Mouse (Mus musculus) mature B cell (primary cell): ENCODE measurements around the gene Acot9.

Experiments used
- in situ Hi-C: fragments of 300-500 bp; cut with MboI; formaldehyde crosslinking; loops from 2 replicates; pipeline ENCODE4 v1.14.3; 2019

The Acot9 gene

DNA sequence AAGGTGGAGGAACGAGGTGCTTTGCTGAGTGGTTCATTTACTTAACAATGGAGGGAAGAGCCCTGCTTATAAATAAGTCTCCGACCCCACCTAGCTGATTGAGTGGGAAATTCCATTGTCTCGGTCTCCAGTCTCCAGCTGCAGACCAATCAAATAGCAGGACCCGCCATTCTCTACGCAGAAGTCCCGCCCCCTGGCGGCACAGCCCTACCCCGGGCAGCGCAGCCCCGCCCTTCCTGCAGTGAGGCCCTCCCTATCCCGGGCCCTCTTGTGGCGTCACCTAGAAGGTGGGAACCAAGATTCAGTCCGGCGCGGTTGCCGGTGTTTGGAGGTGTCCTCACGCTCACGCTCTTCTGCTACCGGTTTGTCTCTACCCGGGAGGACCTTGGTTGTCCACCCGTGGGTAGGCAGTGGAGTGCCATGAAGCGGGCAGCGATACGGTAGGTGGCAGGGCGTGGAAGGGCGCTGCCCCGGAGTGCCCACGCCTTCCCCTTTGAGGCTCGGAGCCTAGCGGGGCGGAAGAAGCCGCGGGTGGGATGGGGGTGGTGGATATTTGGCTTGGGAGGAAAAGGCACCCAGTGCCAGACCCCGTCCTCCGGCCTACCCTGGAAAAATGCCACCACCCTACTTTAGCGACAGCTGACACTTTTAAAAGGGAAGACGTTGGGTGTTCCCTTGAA, at the start of gene Acot9:
Gene Acot9, plus strand, starts transcription at position 209 of the 680 bp plus-strand sequence.
- in situ Hi-C loops: loop anchor here (10.0 kb wide), 1 partner anchor 48 kb away; the partner anchor contains the start of gene Sat1

DNA sequence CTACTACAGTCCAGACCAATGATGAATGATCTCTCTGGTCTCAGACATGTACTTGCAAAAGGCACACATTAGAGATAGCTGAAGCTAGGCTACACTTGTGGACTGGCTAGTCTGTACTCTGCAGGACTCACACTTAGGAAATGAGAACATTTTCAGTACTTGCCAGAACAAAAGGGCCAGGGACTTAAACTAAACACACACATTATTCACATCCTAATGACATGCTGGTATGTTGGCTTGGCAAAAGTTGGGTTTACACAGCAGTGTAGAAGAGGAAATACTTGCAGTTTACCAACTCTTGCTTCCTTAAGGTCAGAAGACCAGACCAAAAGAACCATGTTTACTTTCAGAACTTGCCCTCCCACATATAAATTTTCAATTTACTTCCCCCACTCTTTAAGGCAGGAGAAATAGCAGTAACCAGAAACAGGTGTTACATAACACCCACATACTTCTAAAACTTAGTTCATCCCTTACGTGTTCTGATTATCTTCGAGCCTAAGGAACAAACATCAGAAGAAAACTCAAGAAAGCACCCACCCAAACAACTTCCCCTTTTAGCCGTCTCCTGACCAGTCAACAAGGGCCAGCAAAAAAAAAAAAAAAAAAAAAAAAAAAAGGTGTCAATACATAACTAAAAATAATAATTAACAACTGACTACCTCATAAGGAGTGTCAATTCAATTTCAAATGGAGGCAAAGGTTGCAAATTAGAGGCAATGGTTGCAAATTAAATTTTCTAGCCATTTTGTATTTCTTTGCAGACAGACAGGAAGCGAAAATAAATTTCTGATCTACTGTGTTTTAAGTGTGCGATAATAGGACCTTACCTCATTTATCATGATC, 47.7 kb upstream of the Acot9 start:
- in situ Hi-C loops: loop anchor here (10.0 kb wide), 1 partner anchor 50 kb away; the partner anchor contains the start of gene Acot9

DNA sequence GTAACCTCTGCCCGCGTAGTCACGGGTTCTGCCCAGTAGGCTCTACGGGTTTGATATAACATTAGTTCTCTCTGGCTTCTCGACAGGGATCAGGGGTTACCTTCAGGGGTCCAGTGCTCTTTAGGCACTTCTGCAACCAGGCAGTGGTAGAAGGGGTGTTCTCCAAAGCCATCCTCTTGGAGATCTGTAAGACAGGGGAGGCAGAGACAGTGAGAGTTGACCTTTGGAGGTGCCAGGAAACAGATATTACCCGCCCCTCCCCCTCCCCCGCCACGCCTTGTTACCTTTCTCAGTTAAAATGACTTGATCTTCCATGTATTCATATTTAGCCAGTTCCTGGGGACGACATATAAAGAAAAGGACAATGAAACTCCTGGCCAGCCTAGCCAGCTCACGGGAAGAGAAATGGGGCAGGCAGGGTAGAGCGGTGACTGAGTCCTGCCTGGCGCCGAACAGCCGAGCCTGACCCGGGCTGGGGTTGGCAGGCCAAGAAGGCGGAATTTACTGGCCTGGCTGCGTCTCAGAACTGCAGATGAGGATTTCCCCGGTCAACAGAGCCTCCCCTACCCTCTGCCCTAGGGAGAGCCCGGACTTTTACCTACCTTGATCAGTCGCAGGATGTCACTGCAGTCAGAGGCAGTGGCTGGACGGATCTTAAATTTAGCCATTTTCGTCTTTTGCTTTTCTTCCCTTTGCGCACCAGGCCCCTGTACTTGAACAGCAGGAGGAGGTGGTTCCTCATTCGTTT, 46.6 kb upstream of the Acot9 start:
- in situ Hi-C loops: loop anchor here (10.0 kb wide), 1 partner anchor 49 kb away; the partner anchor contains the start of gene Acot9

DNA sequence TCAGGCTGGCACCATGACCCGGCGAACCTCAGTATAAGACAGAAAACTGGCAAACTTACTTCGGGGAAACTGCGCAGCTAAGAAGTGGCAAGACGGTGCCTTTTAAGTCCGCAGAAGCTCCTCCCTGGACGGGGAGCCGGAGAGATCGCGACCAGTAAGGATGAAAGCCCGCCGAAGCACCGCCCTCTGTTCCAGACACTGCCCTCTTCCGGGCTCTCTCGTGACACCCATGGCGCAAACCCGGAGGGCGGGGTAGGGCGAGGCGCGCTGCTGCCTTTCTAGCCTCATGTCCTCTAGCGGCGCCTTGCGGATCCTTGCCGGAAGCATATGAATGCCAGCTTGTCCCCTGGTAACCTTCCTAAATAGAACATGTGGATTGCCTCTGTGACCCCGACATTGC, 46.0 kb upstream of the Acot9 start, which contains the start of gene Sat1:
Gene Sat1, minus strand, starts transcription at position 179 of the 400 bp plus-strand sequence.
- in situ Hi-C loops: loop anchor here (10.0 kb wide), 1 partner anchor 49 kb away; the partner anchor contains the start of gene Acot9

DNA sequence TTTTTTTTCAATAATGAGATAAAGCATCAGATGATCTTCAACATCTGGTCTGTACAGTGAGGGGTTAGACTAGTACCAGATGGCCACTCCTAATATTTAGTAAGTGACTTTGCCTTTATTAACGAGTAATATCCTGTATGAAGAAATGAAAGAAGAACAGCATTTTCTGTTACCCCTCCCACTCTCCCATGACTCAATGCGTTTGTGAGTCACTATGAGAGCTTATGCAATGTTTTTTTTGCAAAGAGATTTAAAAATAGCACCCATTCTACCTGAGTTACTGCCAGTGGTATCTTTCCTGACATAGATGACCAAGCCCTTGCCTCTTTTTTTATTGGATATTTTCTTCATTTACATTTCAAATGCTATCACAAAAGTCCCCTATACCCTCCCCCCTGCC, 44.0 kb upstream of the Acot9 start:
- in situ Hi-C loops: loop anchor here (10.0 kb wide), 1 partner anchor 47 kb away; the partner anchor contains the start of gene Acot9

DNA sequence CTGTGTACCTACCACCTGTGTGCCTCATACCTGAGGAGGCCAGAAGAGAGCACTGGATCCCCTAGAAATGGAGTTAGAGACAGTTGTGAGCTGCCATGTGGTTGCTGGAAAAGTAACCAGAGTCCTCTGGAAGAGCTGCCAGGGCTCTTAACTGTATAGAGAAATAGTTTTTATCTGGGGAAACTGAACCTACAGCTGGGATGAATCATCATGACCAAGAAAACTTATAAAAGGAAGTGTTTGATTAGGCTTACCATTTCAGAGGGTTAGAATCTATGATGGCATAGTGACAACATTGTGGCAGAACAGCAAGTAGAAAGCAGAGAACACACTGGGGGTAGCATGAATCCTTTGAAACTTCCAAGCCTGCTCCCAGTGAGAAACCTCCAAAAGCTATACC, 5.4 kb upstream of the Acot9 start:
- in situ Hi-C loops: no loop called here

DNA sequence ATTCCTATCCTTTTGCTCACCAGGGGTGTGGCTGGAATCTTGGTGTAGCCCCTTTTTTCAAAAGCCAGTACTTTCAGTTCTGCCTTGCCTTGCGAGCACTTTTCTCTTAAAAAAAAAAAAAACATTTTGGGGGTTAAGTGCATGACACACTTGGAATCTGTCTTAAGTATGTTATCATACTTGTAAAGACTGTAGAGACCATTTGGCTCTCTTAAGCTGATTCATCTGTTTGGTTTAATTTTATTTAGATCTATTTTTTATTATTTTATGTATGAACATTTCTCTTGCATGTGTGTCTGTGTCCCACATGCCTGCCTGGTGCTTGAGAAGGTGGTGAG, 641 bp downstream of the Acot9 start:
- in situ Hi-C loops: loop anchor here (10.0 kb wide), 1 partner anchor 48 kb away; the partner anchor contains the start of gene Sat1

DNA sequence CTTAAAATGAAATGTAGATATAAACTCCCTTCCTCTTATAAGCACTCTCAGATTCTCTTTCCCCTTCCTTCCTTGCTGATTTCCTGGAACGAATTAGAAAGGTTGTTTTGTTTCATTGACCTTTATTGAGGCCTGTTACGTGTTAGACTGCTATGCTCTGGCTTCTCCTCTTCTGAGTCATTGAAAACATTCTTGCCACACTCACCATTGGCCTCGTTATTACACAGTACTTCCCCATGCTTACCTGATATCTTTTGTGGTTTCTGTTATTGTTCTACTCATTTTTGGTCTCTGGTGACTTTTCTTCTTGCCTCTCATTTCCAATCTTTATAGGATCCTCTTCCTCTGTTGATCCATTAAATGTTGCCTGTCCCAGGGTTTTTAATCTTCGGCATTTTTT, 16.2 kb downstream of the Acot9 start:
- in situ Hi-C loops: no loop called here

DNA sequence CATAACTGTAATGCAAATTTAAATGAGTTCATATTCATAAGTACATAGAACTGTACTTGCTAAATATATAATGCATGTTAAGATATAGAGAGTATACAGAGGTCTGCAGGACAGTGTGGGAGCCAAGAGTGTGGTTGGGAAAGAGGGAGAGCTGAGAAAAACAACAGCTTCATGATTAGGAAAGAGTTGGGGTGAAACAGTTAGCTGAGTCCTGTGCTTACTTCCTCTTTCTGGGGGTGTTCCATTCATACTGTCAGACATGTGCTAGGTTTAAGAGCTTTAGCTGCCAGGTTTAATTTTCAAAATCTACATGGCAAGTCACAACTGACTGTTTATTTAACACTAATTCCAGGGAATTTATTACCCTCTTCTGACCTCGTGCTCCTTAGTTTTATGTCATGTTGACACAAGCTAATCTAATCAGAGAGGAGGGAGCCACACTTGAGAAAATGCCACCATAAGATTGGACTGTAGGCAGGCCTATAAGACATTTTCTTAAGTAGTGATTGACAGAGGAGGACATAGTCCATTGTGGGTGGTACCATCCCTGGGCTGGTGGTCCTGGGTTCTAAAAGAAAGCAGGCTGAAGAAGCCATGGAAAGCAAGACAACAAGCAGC, 18.3 kb downstream of the Acot9 start:
- in situ Hi-C loops: no loop called here

DNA sequence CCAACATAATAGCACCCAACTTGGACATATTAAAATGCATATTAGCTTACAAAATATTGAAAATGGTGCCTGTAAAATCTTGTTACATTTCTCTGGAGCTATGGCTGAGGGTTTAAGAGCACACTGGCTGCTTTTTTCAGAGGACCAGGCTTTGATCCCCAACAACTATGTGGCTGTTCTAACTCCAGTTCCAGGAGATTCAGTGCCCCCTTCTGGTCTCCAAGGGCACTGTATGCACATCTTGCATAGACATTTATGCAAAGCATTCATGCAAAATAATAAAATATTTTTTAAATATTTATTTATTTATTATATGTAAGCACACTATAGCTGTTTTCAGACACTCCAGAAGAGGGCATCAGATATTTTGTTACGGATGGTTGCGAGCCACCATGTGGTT, 44.1 kb downstream of the Acot9 start:
- in situ Hi-C loops: no loop called here

DNA sequence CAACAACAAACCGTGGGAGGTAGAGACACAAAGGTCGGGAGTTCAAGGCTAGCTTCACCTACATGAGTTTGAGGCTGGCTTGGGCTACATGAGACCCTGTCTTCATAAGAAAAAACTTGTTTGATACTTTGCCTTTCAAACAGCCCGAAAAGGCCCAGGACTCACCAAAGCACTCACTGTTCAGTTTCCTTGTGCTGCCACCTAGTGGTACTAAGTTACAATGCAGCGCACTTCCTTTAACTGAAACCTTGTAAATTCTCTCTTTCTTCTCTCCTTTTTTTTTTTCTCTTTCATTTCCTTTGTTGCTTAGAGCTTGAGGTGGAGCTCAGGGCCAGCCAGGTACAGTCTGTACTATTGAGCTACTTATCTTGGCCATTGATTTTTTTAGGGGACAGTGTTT, 55.8 kb downstream of the Acot9 start:
- in situ Hi-C loops: no loop called here

DNA sequence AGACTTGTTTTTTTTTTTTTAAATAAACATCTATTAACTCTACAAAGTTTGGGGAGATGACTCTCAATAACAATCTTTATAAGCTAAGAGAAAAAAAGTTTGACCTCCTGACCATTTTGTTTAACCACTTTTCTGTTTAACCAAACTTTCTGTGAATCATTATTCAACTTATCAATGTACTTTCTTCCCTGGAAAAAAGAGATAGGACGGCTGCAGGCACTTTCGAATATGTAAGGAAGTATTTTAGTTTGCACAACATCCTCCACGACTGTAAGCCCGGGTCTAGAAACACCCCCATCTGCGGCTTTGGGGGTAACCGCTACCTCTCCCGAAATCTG, 75.3 kb downstream of the Acot9 start:
- in situ Hi-C loops: no loop called here

DNA sequence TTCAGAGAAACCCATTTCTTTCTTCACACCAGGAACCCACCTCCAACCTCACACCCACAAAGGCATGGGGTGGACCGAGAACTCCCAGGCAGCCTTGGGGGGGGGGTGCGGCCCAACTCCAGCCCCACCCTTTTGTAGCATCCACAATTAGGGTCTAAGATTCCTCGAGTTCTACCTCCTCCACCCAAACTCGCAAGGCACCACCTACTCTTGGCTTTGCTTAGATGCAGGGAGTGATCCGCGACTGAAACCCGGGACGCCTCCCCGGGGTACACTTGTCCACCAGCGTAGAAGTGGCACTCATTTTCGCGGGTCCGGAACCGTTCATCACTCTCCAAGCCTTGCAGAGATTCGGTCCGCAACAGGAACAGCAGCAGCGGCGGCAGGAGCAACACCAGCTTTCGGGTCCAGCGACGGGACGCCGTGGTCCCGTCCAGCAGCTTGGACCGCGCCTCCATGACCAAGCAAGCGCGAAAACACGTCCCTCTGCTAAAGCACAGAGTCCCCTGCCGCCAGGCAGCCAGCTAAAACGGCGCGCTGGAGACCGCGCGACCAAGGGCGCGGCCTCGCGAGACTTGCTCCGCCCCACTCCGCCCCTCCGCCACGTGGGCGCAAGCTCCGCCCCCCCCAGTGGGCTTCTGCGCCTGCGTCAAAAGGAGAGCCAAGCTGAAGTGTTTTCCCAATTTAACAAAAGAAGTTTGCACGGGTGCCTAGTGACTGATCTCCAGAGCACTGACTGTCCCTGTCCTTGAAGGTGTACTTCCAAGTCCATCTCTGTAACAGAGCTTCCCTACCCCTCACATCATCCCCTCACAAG, 75.9 kb downstream of the Acot9 start:
- in situ Hi-C loops: no loop called here

DNA sequence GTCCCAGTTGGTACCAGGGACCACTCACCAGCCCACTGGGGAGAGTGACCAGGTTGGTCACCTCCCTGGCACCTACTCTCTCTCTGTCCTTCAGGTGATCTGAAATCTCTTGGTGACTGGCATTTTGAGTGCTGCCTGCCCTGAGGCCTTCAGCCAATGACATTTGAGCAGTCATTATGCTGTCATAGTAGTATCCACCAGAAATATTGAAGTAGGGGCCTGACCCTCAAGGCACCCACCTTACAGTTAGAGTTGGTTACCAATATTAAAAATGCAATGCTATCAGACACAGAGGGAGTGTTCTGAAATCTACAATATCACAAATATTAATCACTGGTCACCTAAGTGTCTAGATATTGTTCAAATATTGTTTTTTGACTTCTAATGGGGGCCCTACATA, 78.4 kb downstream of the Acot9 start, which contains the start of gene Prdx4:
Gene Prdx4, minus strand, starts transcription at position 101 of the 400 bp plus-strand sequence.
- in situ Hi-C loops: no loop called here

DNA sequence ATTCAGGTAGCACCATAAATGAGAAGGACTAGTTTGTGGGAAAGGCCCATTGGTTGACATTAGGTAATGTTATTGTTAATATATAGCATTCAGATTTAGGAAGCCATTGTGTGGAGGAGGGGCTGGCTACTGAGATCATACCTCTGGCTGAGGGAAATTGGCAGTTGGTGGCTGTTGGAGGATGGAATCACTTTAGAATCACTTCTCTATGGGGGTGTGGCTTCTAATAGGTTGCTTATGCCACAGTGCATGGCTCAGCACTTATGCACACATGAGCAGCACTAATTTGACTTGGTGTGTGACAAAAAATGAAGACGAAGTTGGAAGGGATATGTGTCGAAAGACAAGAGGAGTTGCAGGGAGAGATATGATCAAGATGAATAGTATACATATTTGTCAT, 84.0 kb downstream of the Acot9 start:
- in situ Hi-C loops: no loop called here
